Mouse (Mus musculus) gastrocnemius, adult 8-10 months (tissue): ENCODE results near the gene Mup6. TPM values are rescaled to one million over a fixed set of nuclear protein-coding genes. Genes with fewer than 3 reads are reported as not detected.
"Not testable (repeated sequence)": the region's sequence is repeated elsewhere in the genome, so short reads cannot be mapped to it uniquely, and the experiment has no call there.

Source experiments
- DNase-seq, 2 experiments: peaks; one replicate each; pipeline ENCODE4 v3.0.0; 2022; ENCODE audit warnings: low spot score in 2 of 2
- total RNA-seq, 4 experiments: library from RNA; stranded (reverse); gene quantifications; 2 replicates each; pipeline ENCODE4 v1.2.4; 2022

Gene Mup6
- not detected for total RNA-seq

- DNase-seq, result no peak
Observed at GRCm38 (mm10) chr4:59963405-59964344, at the start of gene Mup6. Gene Mup6 (plus strand): TSS chr4:59964294.

- no peak for DNase-seq
Observed at GRCm38 (mm10) chr4:59914608-59915403, 49.3 kb upstream of the Mup6 start, which contains the start of gene Slc46a2. Gene Slc46a2 (minus strand): TSS chr4:59915056.

- DNase-seq, result no peak
Observed at GRCm38 (mm10) chr4:59917966-59918365, 46.1 kb upstream of the Mup6 start.

- no peak for DNase-seq
Observed at GRCm38 (mm10) chr4:59925082-59925481, 39.0 kb upstream of the Mup6 start.

GRCm38 (mm10) chr4:59927666-59928065 lies 36.4 kb upstream of the Mup6 start:
- DNase-seq, result no peak

GRCm38 (mm10) chr4:59928347-59928746 lies 35.7 kb upstream of the Mup6 start:
- DNase-seq, result peak; percentile 10 to 31

GRCm38 (mm10) chr4:59932505-59933281 lies 31.4 kb upstream of the Mup6 start:
- DNase-seq, result no peak

- DNase-seq, result no peak
Observed at GRCm38 (mm10) chr4:59937543-59937942, 26.6 kb upstream of the Mup6 start.

GRCm38 (mm10) chr4:59960610-59961009 lies 3.5 kb upstream of the Mup6 start, which contains the start of gene Mup4:
Gene Mup4 (minus strand): TSS chr4:59960710.
- no peak for DNase-seq

GRCm38 (mm10) chr4:59997894-59998293 lies 33.8 kb downstream of the Mup6 start:
- DNase-seq, result not testable (repeated sequence)

- DNase-seq, result not testable (repeated sequence)
Observed at GRCm38 (mm10) chr4:60020141-60020540, 56.0 kb downstream of the Mup6 start.

- not testable (repeated sequence) for DNase-seq
Observed at GRCm38 (mm10) chr4:60029334-60030111, 65.4 kb downstream of the Mup6 start.

Other genes starting within 250 kb of the Mup6 start
- gene Inip, start 162.7 kb upstream of the Mup6 start, total RNA-seq, result 1 to 10 TPM; 2.4 to 3.8 (median 3.0) TPM
- 1 to 10 TPM; 2.9 to 4.5 (median 3.8) TPM for gene Snx30, start 158.5 kb upstream of the Mup6 start, total RNA-seq
- not detected for gene Slc46a2, start 49.2 kb upstream of the Mup6 start, total RNA-seq
- gene Mup4, start 3.6 kb upstream of the Mup6 start, total RNA-seq, result not detected
- gene Mup7, start 106.2 kb downstream of the Mup6 start, total RNA-seq, result under 1 TPM in 1 of 4 experiments, not detected in 3; 0.86 TPM
- under 1 TPM in 1 of 4 experiments, not detected in 3; 0.54 TPM for gene Mup2, start 190.0 kb downstream of the Mup6 start, total RNA-seq